Mouse (Mus musculus) Patski (cell line): ENCODE results near the gene Gpr1. TPM values are rescaled to one million over a fixed set of nuclear protein-coding genes. Genes with fewer than 3 reads are reported as not detected.

Experiments
- ATAC-seq: fragments of 100-300 bp; one replicate; pipeline ENCODE4 v1.8.0; 2021
- CTCF ChIA-PET: fragments of 350-600 bp; sonication (Branson Sonifier 250); formaldehyde crosslinking; loops from one replicate; lab custom pipeline; 2022; ENCODE audit warnings: inconsistent platforms; lab: Charles Lee
- POLR2A ChIA-PET: fragments of 350-600 bp; sonication (Branson Sonifier 250); formaldehyde crosslinking; loops from one replicate; lab custom pipeline; 2022; ENCODE audit warnings: antibody characterized with exemption, inconsistent platforms; lab: Charles Lee
- DNase-seq: peaks from one replicate; pipeline ENCODE4 v3.0.0-alpha.2; 2011; ENCODE audit warnings: low read depth, low spot score
- H3K27me3 ChIP-seq: fragments of 371-371 bp; one replicate; pipeline ENCODE4 v1.5.1; 2021
- CTCF ChIP-seq: fragments of 100-300 bp; IDR thresholded peaks from one replicate; pipeline ENCODE4 v1.5.1; 2021
- in situ Hi-C: fragments of 300-500 bp; cut with MboI; formaldehyde crosslinking; loops from 3 replicates; pipeline ENCODE4 v1.11.1; 2018; ENCODE audit warnings: low pct_unique_long_range_greater_than_20kb, mixed read lengths
- polyA plus RNA-seq: library from polyadenylated mRNA; unstranded; gene quantifications from one replicate; pipeline ENCODE4 v1.2.3, GENCODE M21; 2021

Gene Gpr1
- polyA plus RNA-seq, 1 experiment from 2014 or later = not detected

GRCm38 (mm10) chr1:63225890-63226289 is 11.5 kb upstream of the Gpr1 start:
- TF ChIP-seq CTCF = no peak
- in situ Hi-C loops = no loop called here

GRCm38 (mm10) chr1:63225009-63225408 is 10.7 kb upstream of the Gpr1 start:
- CTCF ChIA-PET = interaction anchor here (1.5 kb wide), 1 partner anchor 17 kb away, joined by 3 read pairs; no protein-coding TSS in a partner anchor
- POLR2A ChIA-PET = no interaction called here
- TF ChIP-seq CTCF = no peak
- peaks cover 16% of the 10 kb centered on the region for H3K27me3 ChIP-seq
- no peak for ATAC-seq
- in situ Hi-C loops = no loop called here
- DNase-seq = no peak

More at GRCm38 (mm10) chr1:63225890-63226289, 11.5 kb upstream of the Gpr1 start:
- ChIA-PET POLR2A (no interaction called here), CTCF (interaction anchor here (1.5 kb wide), 1 partner anchor 18 kb away, joined by 3 read pairs; no protein-coding TSS in a partner anchor)
- ATAC-seq (no peak), DNase-seq (no peak)
- H3K27me3 ChIP-seq = peaks cover 21% of the 10 kb centered on the region

GRCm38 (mm10) chr1:63219277-63219676 is 4.9 kb upstream of the Gpr1 start:
- no peak for DNase-seq
- peaks cover 14% of the 10 kb centered on the region for H3K27me3 ChIP-seq
- TF ChIP-seq CTCF = peak; percentile 24
- POLR2A ChIA-PET = no interaction called here
- CTCF ChIA-PET = no interaction called here
- ATAC-seq = no peak
- in situ Hi-C loops = loop anchor here (25.0 kb wide), 1 partner anchor 1268 kb away; no protein-coding TSS in a partner anchor

- peaks cover 6% of the 10 kb centered on the region for H3K27me3 ChIP-seq
- ChIA-PET CTCF (no interaction called here), POLR2A (no interaction called here)
- in situ Hi-C loops = loop anchor here (25.0 kb wide), 1 partner anchor 1273 kb away; no protein-coding TSS in a partner anchor
- DNase-seq (no peak), ATAC-seq (no peak)
- TF ChIP-seq CTCF = no peak
Observed at GRCm38 (mm10) chr1:63214631-63215030, 288 bp upstream of the Gpr1 start.

GRCm38 (mm10) chr1:63213478-63214270 is 669 bp downstream of the Gpr1 start:
- no peak for TF ChIP-seq CTCF
- ChIA-PET POLR2A (no interaction called here), CTCF (interaction anchor here (1.0 kb wide), 1 partner anchor 10 kb away, joined by 3 read pairs; no protein-coding TSS in a partner anchor)
- in situ Hi-C loops = loop anchor here (25.0 kb wide), 1 partner anchor 1274 kb away; no protein-coding TSS in a partner anchor
- ATAC-seq (no peak), DNase-seq (no peak)
- peaks cover 6% of the 10 kb centered on the region for H3K27me3 ChIP-seq

- no peaks in the 10 kb centered on the region for H3K27me3 ChIP-seq
- ChIA-PET CTCF (no interaction called here), POLR2A (no interaction called here)
- in situ Hi-C loops = loop anchor here (25.0 kb wide), 1 partner anchor 1277 kb away; no protein-coding TSS in a partner anchor
- TF ChIP-seq CTCF = no peak
- DNase-seq (no peak), ATAC-seq (no peak)
Observed at GRCm38 (mm10) chr1:63209861-63210529, 4.3 kb downstream of the Gpr1 start.

- in situ Hi-C loops = loop anchor here (25.0 kb wide), 1 partner anchor 1280 kb away; no protein-coding TSS in a partner anchor
- CTCF ChIA-PET = interaction anchor here (0.7 kb wide), 1 partner anchor 18 kb away, joined by 3 read pairs; no protein-coding TSS in a partner anchor
- no peak for DNase-seq
- H3K27me3 ChIP-seq = peaks cover 4% of the 10 kb centered on the region
- TF ChIP-seq CTCF = no peak
- no peak for ATAC-seq
- POLR2A ChIA-PET = no interaction called here
Observed at GRCm38 (mm10) chr1:63207607-63208006, 6.7 kb downstream of the Gpr1 start.

GRCm38 (mm10) chr1:63204660-63205394 is 9.5 kb downstream of the Gpr1 start:
- ChIA-PET POLR2A (no interaction called here), CTCF (no interaction called here)
- in situ Hi-C loops = loop anchor here (25.0 kb wide), 1 partner anchor 1282 kb away; no protein-coding TSS in a partner anchor
- H3K27me3 ChIP-seq = peaks cover 8% of the 10 kb centered on the region
- DNase-seq (no peak), ATAC-seq (no peak)
- TF ChIP-seq CTCF = no peak

- no peak for DNase-seq
- peaks cover 8% of the 10 kb centered on the region for H3K27me3 ChIP-seq
- ATAC-seq = no peak
- POLR2A ChIA-PET = no interaction called here
- CTCF ChIA-PET = no interaction called here
- no peak for TF ChIP-seq CTCF
- in situ Hi-C loops = loop anchor here (25.0 kb wide), 1 partner anchor 1283 kb away; no protein-coding TSS in a partner anchor
Observed at GRCm38 (mm10) chr1:63203950-63204659, 10.2 kb downstream of the Gpr1 start.
